Mouse (Mus musculus): ENCODE data around the gene Slc25a21. TPM values are rescaled to one million over a fixed set of nuclear protein-coding genes. Genes with fewer than 3 reads are reported as not detected.

The Slc25a21 gene
- polyA plus RNA-seq (2012) = 15.2 and 20.3 TPM in 2 replicates

GRCm38 (mm10) chr12:57197363-57198026 lies at the start of gene Slc25a21:
Gene Slc25a21 (minus strand): TSS chr12:57197472.
- no peak for TF ChIP-seq GATA1 (IDR thresholded peaks at IDR 0.05; ENCODE audit: low read length)

DNA sequence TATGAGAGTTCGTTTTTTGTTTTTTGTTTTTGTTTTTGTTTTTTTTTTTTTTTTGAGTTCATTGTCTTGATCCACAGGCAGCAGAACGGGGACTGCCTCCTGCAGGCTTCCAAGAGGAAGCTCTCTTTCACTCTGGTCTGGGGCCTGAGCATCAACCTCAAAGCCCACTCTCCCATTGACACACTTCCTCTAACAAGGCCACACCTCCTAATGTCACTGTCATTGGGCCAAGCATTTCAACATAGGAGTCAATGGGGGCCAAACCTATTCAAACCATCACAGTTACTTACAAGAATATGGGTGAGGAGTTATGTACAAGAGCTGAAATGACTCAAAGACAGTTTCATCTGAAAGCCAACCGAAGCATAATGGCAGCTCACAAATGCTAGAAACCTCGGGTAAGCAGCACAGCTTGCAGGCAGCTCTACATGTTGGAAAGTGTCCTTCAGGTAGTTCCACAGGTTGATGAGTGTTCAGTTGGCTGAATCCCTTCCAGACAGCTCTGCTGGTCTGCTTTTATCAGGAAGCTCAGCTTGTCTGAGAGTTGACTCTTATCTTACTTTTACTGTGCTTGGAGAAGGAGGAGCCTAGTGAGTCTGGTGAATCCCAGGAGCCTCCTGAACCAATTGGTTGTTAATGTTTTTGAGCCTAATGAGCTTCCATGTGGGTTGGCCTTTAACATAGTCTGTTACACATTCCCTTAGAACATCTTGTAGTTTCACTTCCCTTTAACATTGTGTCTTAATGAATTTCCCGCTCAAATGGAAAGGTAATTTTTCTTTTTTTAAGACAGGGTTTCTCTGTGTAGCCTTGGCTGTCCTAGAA lies 46.6 kb upstream of the Slc25a21 start:
- no peak for TF ChIP-seq GATA1 (IDR thresholded peaks at IDR 0.05; ENCODE audit: low read length)

- no peak for TF ChIP-seq GATA1 (IDR thresholded peaks at IDR 0.05; ENCODE audit: low read length)
Measured at GRCm38 (mm10) chr12:57233386-57233785, 36.1 kb upstream of the Slc25a21 start.

- TF ChIP-seq GATA1 (IDR thresholded peaks at IDR 0.05; ENCODE audit: low read length) = no peak
Measured at GRCm38 (mm10) chr12:57231085-57231875, 34.0 kb upstream of the Slc25a21 start.

DNA sequence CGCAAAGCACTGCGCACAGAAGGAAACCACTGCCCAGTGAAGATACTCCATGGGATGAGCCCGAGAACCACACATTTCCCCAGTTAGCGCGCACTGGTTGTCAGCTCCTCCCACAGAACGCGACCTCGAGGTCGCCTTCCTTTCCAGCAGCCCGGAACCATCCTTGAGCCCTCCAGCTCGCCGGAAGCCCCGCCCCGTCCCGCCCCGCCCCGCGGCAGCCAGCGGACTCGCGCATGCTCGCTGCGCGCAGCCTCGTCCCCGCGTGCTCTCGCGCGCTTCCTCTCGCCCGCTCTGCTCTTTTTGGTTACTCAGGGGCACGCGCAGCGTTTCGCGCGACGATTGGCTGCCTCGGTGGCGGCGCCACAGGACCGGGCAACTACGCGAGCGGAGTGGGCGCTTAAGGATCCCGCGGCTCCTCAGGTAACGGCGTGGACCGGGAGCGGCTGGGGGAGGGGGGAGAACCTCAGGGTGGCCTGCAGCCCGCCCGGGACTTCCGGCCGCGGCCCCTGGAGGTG lies 33.0 kb upstream of the Slc25a21 start, which contains the start of the genes Prps1l3 and Mipol1:
TSS of gene Prps1l3 (plus strand) at position 221 of the 515 bp plus-strand sequence.
TSS of gene Mipol1 (plus strand) at position 236 of the 515 bp plus-strand sequence.
- TF ChIP-seq GATA1 (IDR thresholded peaks at IDR 0.05; ENCODE audit: low read length) = no peak

- no peak for TF ChIP-seq GATA1 (IDR thresholded peaks at IDR 0.05; ENCODE audit: low read length)
Measured at GRCm38 (mm10) chr12:57229703-57230102, 32.4 kb upstream of the Slc25a21 start.

- TF ChIP-seq GATA1 (IDR thresholded peaks at IDR 0.05; ENCODE audit: low read length) = no peak
Measured at GRCm38 (mm10) chr12:57227776-57228175, 30.5 kb upstream of the Slc25a21 start.

DNA sequence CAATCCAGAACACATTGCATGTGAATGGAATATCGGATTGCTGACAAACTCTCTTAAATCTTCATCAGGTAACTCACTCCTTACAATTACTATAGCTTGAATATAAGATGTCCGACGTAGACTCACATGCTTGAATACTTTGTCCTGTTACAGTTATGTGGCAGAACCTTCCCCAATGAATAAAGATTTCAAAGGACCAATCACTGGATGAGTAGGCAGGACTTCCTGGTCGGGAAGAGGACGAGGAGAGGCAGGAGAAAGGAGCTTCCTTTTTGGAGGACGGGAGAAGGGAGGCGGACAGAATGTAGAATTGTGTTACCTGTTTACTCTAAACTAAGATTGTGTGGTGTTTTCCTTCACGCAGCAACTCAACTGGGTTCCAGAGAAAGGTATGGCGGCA lies 29.1 kb upstream of the Slc25a21 start:
- TF ChIP-seq GATA1 (IDR thresholded peaks at IDR 0.05; ENCODE audit: low read length) = no peak

GRCm38 (mm10) chr12:57211353-57212311 lies 14.4 kb upstream of the Slc25a21 start:
- TF ChIP-seq GATA1 (IDR thresholded peaks at IDR 0.05; ENCODE audit: low read length) = no peak

DNA sequence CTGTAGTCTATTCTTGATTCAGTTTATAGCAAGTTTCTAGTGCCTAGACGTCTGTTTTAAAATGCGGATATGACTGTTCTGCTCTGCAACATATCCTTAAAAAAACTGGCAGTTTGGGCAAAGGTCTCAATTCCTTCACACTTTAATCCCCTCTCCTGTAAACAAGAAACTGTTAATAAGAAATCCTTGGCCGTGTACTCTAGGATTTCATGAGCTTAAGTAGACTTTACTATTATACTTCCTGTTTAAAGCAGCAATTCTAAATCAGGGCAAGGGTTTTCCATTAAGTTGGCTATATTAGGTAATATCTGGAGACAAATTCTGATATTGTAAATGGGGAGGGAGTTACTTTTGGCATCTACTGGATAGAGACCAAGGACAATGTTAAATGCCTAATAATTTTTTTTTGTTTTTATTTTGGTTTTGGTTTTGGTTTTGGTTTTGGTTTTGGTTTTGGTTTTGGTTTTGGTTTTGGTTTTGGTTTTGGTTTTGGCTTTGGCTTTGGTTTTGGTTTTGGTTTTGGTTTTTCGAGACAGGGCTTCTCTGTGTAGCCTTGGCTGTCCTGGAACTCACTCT lies 7.1 kb upstream of the Slc25a21 start:
- no peak for TF ChIP-seq GATA1 (IDR thresholded peaks at IDR 0.05; ENCODE audit: low read length)

DNA sequence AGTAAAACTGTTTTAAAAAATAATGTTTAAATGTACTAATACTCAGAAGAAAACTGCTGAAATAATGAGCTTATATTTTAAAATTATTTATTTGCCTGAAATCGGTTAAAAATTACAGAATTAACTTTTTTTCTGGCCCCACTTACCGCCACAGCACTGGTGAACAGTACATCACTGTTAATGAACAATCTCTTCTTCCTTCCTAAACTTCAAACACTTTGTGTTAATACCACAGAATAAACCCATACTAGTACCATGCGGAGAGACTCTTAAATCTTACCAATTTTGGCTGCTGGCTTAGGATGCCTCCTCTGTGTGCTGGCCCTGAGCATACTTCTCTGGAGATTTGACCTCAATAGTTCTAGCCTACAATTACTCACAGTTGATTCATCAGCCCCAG lies 4.6 kb upstream of the Slc25a21 start:
- TF ChIP-seq GATA1 (IDR thresholded peaks at IDR 0.05; ENCODE audit: low read length) = no peak

GRCm38 (mm10) chr12:57199427-57199826 lies 2.2 kb upstream of the Slc25a21 start:
- no peak for TF ChIP-seq GATA1 (IDR thresholded peaks at IDR 0.05; ENCODE audit: low read length)

DNA sequence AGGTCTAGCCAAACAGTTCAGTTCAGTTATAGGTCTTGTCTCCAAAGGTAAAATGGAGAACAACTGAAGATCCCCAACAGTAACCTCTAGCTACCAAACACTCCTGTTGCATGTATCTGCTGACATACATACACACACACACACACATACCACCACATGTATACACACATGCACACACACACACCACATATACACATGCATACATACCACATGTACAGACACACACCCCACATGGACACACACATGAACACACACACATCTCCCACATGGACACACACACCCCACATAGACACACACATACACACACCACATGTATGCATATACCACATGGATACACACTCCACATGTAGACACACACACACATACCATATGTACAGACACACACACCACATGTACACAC lies 997 bp upstream of the Slc25a21 start:
- no peak for TF ChIP-seq GATA1 (IDR thresholded peaks at IDR 0.05; ENCODE audit: low read length)
